ENCODE assay signal across 8 mouse cellular contexts in the genomic region with DNA sequence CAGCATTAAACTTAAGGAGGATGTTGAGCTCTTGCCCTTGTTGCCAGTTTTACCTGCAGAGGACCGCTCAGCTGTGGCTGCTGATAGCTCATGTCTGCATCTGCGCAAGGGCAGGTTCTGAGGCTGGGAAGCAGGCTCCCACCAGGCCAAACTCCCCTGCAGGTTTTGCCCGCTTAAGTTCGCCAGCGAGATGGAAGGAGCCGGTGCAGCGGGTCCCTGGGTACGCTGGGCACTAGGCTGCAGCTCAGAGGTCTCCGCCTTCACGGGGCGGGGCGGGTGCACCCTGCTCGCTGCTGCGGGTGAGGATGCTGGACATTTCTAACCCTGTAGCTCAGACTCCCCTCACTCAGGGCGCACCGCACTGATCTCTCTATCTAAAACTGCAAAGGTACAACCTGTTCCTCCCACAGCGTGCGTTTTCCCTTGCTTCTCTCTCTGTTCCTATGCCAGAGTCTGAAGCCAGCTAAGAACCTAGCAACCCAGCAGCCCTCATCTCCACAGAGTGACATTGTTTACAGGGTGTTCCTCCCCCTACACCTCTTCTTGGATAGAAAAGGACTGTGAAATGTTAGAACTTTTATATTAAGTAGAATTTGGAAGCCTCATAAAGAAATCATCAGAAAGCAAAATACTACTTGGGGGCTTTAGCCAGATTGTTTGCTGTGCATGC. TPM values are rescaled to one million over a fixed set of nuclear protein-coding genes. Genes with fewer than 3 reads are reported as not detected.
A peak's percentile ranks its signal among the peaks of the same experiment; 100 is the strongest.
DNase-seq lines count a peak whose midpoint lies in the region; ATAC-seq and TF ChIP-seq lines count a peak whose summit lies in the region.

A gene (minus strand): TSS at position 207 of the 670 bp plus-strand sequence.

- H3K4me3 ChIP-seq in heart, adult 2 months: no peak within 1 kb of the TSS
- H3K4me3 ChIP-seq in embryonic facial prominence, embryonic 15.5 days (replicated peaks): 0 out of 2 replicates have a peak within 1 kb of the TSS, but pooled peaks have one; percentile 7
- H3K4me3 ChIP-seq in neural tube, embryonic 13.5 days: peak within 1 kb of the TSS; percentile 30

- intact Hi-C loops in heart, adult 2 months (cut with DNase I): no loop called here

- ATAC-seq in embryonic facial prominence, embryonic 15.5 days (ENCODE audit: insufficient number of reproducible peaks, low FRiP score, low TSS enrichment, low read depth): peak; percentile 60; the same call in 1 of the 2 replicates
- peak; percentile 47; the same call in 1 of the 2 replicates for ATAC-seq in neural tube, embryonic 13.5 days (ENCODE audit: low read depth)

- H3K4me1 ChIP-seq in heart, adult 2 months (ENCODE audit: control insufficient read depth, insufficient read depth, low read length): no peaks in the 10 kb centered on the region
- H3K4me1 ChIP-seq in embryonic facial prominence, embryonic 15.5 days: no peaks in the 10 kb centered on the region
- peaks cover 8% of the 10 kb centered on the region for H3K4me1 ChIP-seq in neural tube, embryonic 13.5 days (replicated peaks)

- TF ChIP-seq EP300 in heart, adult 2 months (IDR thresholded peaks at IDR 0.05; ENCODE audit: insufficient read depth, low read depth, low read length): no peak

- peak within 1 kb of the TSS; percentile 21 for H3K4me2 ChIP-seq in embryonic facial prominence, embryonic 15.5 days (replicated peaks)
- peak within 1 kb of the TSS; percentile 62 for H3K4me2 ChIP-seq in neural tube, embryonic 13.5 days

- no peak for DNase-seq in heart, adult 2 months
- no peak for DNase-seq in heart, adult 11 months
- peak; percentile 29 for DNase-seq in MN1 (ENCODE audit: low spot score)
- DNase-seq in kidney, postnatal 14 days: peak; percentile 13
- no peak for DNase-seq in layer of hippocampus, adult 9-11 months
- no peak for DNase-seq in cerebellum, postnatal 4 days (ENCODE audit: low spot score in 2 of 2)

- TF ChIP-seq CTCF in heart, adult 2 months (IDR thresholded peaks at IDR 0.05): no peak

- no peaks in the 10 kb centered on the region for H3K36me3 ChIP-seq in heart, adult 2 months (ENCODE audit: control insufficient read depth, insufficient read depth, low read length)
- H3K36me3 ChIP-seq in embryonic facial prominence, embryonic 15.5 days: no peaks in the 10 kb centered on the region
- no peaks in the 10 kb centered on the region for H3K36me3 ChIP-seq in neural tube, embryonic 13.5 days

- no peaks in the 10 kb centered on the region for H3K27me3 ChIP-seq in heart, adult 2 months (ENCODE audit: control insufficient read depth, insufficient read depth, low read length)
- peaks cover 4% of the 10 kb centered on the region; the same call in 1 of the 2 replicates for H3K27me3 ChIP-seq in embryonic facial prominence, embryonic 15.5 days
- H3K27me3 ChIP-seq in neural tube, embryonic 13.5 days: no peaks in the 10 kb centered on the region

- no peaks in the 10 kb centered on the region for H3K79me2 ChIP-seq in heart, adult 2 months (replicated peaks; ENCODE audit: control insufficient read depth, insufficient read depth, low read length)

- TF ChIP-seq POLR2A in heart, adult 2 months (IDR thresholded peaks at IDR 0.05; ENCODE audit: insufficient read depth, low read depth, low read length): no peak

- no peak within 1 kb of the TSS for H3K27ac ChIP-seq in heart, adult 2 months
- no peak within 1 kb of the TSS for H3K27ac ChIP-seq in embryonic facial prominence, embryonic 15.5 days (replicated peaks)
- H3K27ac ChIP-seq in neural tube, embryonic 13.5 days (replicated peaks): no peak within 1 kb of the TSS

- H3K9me3 ChIP-seq in embryonic facial prominence, embryonic 15.5 days (replicated peaks): no peaks in the 10 kb centered on the region
- H3K9me3 ChIP-seq in neural tube, embryonic 13.5 days: no peaks in the 10 kb centered on the region

- 10% methylated on average over 18 of the region's 18 CpGs for WGBS in heart, adult 2 months
- 6% methylated on average over 18 of the region's 18 CpGs for WGBS in embryonic facial prominence, embryonic 15.5 days
- 6% methylated on average over 18 of the region's 18 CpGs for WGBS in neural tube, embryonic 13.5 days

- 0 out of 2 replicates have a peak within 1 kb of the TSS, but pooled peaks have one; percentile 2 for H3K9ac ChIP-seq in heart, adult 2 months (ENCODE audit: low read depth, low read length)
- H3K9ac ChIP-seq in embryonic facial prominence, embryonic 15.5 days: no peak within 1 kb of the TSS
- peak within 1 kb of the TSS; percentile 54 for H3K9ac ChIP-seq in neural tube, embryonic 13.5 days

RNA-seq across cellular contexts. Expression of the gene that starts here (rescaled TPM):
- 1 to 10 TPM; 1.3 to 1.4 TPM for total RNA-seq in heart, adult 2 months (2021)
- 1.3 and 2.7 TPM in 2 replicates for polyA plus RNA-seq in heart, adult 2 months (2012; rRNA removed)
- polyA plus RNA-seq in embryonic facial prominence, embryonic 15.5 days (2015; fragmentation: Nextera tagmentation; extraction: Ambion mirVana): 0.13 and 0.62 TPM in 2 replicates
- 0.22 and 1.5 TPM in 2 replicates for polyA plus RNA-seq in neural tube, embryonic 13.5 days (2015; fragmentation: Nextera tagmentation; extraction: Ambion mirVana)

Comparison
In these comparisons a context has a peak if more than half of its experiments do, and no peak if none do; other contexts are left out.
1. Peak in ATAC-seq, H3K4me3 ChIP-seq and H3K4me2 ChIP-seq in embryonic facial prominence, embryonic 15.5 days; RNA of the gene not detected or under 1 TPM.
2. DNase-seq: peak in MN1 (single experiment) and kidney, postnatal 14 days (single experiment); none in heart, adult 2 months (0 of 2), heart, adult 11 months (single experiment), layer of hippocampus, adult 9-11 months (single experiment) and cerebellum, postnatal 4 days (0 of 2).